Mouse (Mus musculus) embryonic facial prominence, embryonic 13.5 days (tissue): ENCODE measurements around the gene Baiap2l1. TPM values are rescaled to one million over a fixed set of nuclear protein-coding genes. Genes with fewer than 3 reads are reported as not detected.

ENCODE experiments used
- ATAC-seq: fragments of 200-750 bp; cut with Nextera tagmentation; 2 replicates; pipeline ENCODE4 v1.8.0; 2017; ENCODE audit warnings: low read depth; ENCODE audit not compliant: insufficient number of reproducible peaks, insufficient read depth, low FRiP score, low TSS enrichment
- H3K27ac ChIP-seq: fragments of 300-500 bp; sonication (generic); 2 replicates; pipeline ENCODE4 v1.5.1; 2015; ENCODE audit warnings: moderate library complexity, mild to moderate bottlenecking, inconsistent platforms
- H3K27me3 ChIP-seq: fragments of 300-500 bp; sonication (generic); 2 replicates; pipeline ENCODE4 v1.6.1; 2015; ENCODE audit warnings: mild to moderate bottlenecking, inconsistent platforms
- H3K36me3 ChIP-seq: fragments of 300-500 bp; sonication (generic); 2 replicates; pipeline ENCODE4 v1.6.1; 2015; ENCODE audit warnings: mild to moderate bottlenecking, inconsistent platforms
- H3K4me1 ChIP-seq: fragments of 300-500 bp; sonication (generic); 2 replicates; pipeline ENCODE4 v1.6.1; 2015; ENCODE audit warnings: inconsistent platforms
- H3K4me2 ChIP-seq: fragments of 300-500 bp; sonication (generic); 2 replicates; pipeline ENCODE4 v1.6.1; 2015; ENCODE audit warnings: moderate library complexity, mild to moderate bottlenecking, inconsistent platforms
- H3K4me3 ChIP-seq: fragments of 300-500 bp; sonication (generic); 2 replicates; pipeline ENCODE4 v1.5.1; 2015; ENCODE audit warnings: mild to moderate bottlenecking, inconsistent platforms
- H3K9ac ChIP-seq: fragments of 300-500 bp; sonication (generic); 2 replicates; pipeline ENCODE4 v1.6.1; 2015; ENCODE audit warnings: mild to moderate bottlenecking, inconsistent platforms
- H3K9me3 ChIP-seq: fragments of 300-500 bp; sonication (generic); 2 replicates; pipeline ENCODE4 v1.6.1; 2016; ENCODE audit warnings: inconsistent platforms
- WGBS: fragments of 180-500 bp; shearing (Covaris S2); methylation state at CpG from one replicate; pipeline ENCODE4 v1.1.7; 2015; ENCODE audit warnings: mixed read lengths; 5-methylcytosine and 5-hydroxymethylcytosine counted together
- polyA plus RNA-seq: library from polyadenylated mRNA; unstranded; fragments of >200 nt; fragmentation: Nextera tagmentation; extraction: Ambion mirVana; gene quantifications from 2 replicates; pipeline ENCODE4 v1.2.1, GENCODE M21; 2015

The Baiap2l1 gene
- polyA plus RNA-seq, 1 experiment from 2014 or later, result 4.4 TPM

- Histone ChIP-seq H3K4me1 (peaks cover 18% of the 10 kb centered on the region), H3K27me3 (no peaks in the 10 kb centered on the region), H3K9me3 (no peaks in the 10 kb centered on the region), H3K4me2 (no peak within 1 kb of the TSS), H3K36me3 (no peaks in the 10 kb centered on the region), H3K4me3 (no peak within 1 kb of the TSS), H3K27ac (no peak within 1 kb of the TSS), H3K9ac (no peak within 1 kb of the TSS)
- WGBS, result 90% methylated on average over 7 of the region's 7 CpGs
- ATAC-seq, result no peak
Observed at GRCm38 (mm10) chr5:144243901-144244487, 113.9 kb downstream of the Baiap2l1 start, which contains the start of gene Bri3. TSS of gene Bri3 (plus strand) at chr5:144244437.

GRCm38 (mm10) chr5:144238969-144239368 is 118.9 kb downstream of the Baiap2l1 start:
- no peak overlapping the region for H3K4me2 ChIP-seq
- H3K27ac ChIP-seq, result no peak overlapping the region
- no peak overlapping the region for H3K4me3 ChIP-seq
- H3K36me3 ChIP-seq, result no peaks in the 10 kb centered on the region
- H3K4me1 ChIP-seq, result no peaks in the 10 kb centered on the region
- ATAC-seq, result no peak
- no peak overlapping the region for H3K9ac ChIP-seq
- H3K9me3 ChIP-seq, result no peaks in the 10 kb centered on the region
- no peaks in the 10 kb centered on the region for H3K27me3 ChIP-seq
- 66% methylated on average over 1 of the region's 1 CpGs for WGBS

DNA sequence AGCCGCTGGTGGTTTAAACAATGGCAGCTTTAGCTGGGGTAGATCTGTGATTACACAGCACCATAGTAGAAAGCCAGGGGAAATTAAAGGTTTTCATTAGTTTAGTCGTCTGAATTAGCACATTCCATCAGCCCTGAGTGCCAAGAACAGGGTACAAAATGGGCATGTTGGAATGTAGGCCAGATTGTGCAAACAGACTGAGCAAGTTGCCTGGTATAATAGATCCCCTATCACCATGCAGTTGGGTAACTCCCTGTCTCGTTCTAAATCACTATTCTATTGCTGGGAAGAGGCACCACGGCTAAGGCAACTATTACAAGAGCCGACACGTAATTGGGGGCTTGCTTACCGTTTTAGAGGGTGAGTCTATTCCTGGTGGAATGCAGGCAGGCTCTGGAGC is 123.2 kb downstream of the Baiap2l1 start:
- H3K4me3 ChIP-seq, result no peak overlapping the region
- WGBS, result 79% methylated on average over 7 of the region's 7 CpGs
- ATAC-seq, result no peak
- no peaks in the 10 kb centered on the region for H3K27me3 ChIP-seq
- no peak overlapping the region for H3K27ac ChIP-seq
- no peaks in the 10 kb centered on the region for H3K9me3 ChIP-seq
- no peak overlapping the region for H3K9ac ChIP-seq
- H3K4me2 ChIP-seq, result no peak overlapping the region
- H3K36me3 ChIP-seq, result no peaks in the 10 kb centered on the region
- no peaks in the 10 kb centered on the region for H3K4me1 ChIP-seq

GRCm38 (mm10) chr5:144234222-144234621 is 123.7 kb downstream of the Baiap2l1 start:
- Histone ChIP-seq H3K36me3 (no peaks in the 10 kb centered on the region), H3K9ac (no peak overlapping the region), H3K4me1 (no peaks in the 10 kb centered on the region), H3K4me2 (no peak overlapping the region), H3K9me3 (no peaks in the 10 kb centered on the region), H3K27ac (no peak overlapping the region), H3K27me3 (no peaks in the 10 kb centered on the region), H3K4me3 (no peak overlapping the region)
- no peak for ATAC-seq
- 74% methylated on average over 6 of the region's 6 CpGs for WGBS

DNA sequence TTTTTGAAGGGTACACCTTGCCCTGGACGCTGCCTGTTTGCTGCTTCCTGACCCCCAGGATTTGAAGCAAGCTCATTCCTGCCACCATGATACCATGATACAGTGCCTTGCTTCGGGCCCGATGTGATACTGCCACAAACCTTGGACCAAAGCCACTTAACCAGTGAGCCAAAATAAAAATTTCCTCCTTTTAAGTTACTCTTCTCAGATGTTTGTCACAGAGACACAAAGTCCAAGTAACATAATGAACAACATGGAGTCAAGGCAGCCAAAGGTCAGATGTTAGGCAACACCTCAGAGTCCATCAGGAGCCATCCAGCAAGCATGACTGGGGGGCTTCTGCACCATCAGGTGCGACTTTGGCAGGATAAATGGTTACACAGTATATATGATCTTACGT is 125.4 kb downstream of the Baiap2l1 start:
- Histone ChIP-seq H3K9ac (no peak overlapping the region), H3K27ac (no peak overlapping the region), H3K27me3 (no peaks in the 10 kb centered on the region), H3K4me2 (no peak overlapping the region), H3K36me3 (no peaks in the 10 kb centered on the region), H3K9me3 (no peaks in the 10 kb centered on the region), H3K4me1 (no peaks in the 10 kb centered on the region), H3K4me3 (no peak overlapping the region)
- 83% methylated on average over 5 of the region's 5 CpGs for WGBS
- no peak for ATAC-seq

DNA sequence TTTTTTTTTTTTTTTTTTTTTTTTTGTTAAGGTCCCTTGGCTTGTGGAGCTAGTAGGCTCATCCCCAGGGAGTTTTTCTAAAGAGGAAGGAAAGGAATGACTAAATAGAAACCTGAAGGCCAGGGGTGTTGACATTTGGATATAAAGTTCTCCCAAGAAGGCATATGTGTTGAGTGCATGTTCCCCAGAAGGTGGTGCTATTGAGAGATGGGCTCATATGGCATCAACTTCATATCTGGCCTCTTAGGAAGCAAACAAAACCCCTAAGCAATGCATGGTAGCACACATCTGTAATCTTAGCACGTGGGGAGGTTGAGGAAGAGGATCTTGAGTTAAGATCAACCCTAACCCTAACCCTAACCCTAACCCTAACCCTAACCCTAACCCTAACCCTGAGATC is 126.5 kb downstream of the Baiap2l1 start:
- no peaks in the 10 kb centered on the region for H3K27me3 ChIP-seq

DNA sequence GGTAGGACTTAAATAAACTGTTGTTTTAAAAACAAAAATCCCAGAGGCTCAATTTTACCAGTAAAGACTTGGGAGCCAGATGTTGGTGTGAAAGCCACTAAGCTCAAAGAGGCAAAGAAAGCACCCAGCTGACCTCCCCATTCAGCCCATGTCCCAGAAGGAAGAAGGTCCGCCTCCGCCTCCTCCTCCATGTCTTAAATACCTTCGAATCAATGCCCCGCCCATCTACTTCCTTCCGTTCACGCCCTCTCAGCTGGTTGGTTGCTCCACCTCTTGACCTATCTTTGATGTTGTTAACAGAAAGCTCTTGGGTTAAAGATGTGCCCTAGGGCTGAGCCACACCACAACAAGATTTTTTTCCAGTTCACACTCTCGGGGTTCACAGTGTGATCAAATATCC is 127.7 kb downstream of the Baiap2l1 start:
- no peak for ATAC-seq
- no peak overlapping the region for H3K9ac ChIP-seq
- H3K4me1 ChIP-seq, result no peaks in the 10 kb centered on the region
- H3K9me3 ChIP-seq, result no peaks in the 10 kb centered on the region
- H3K36me3 ChIP-seq, result no peaks in the 10 kb centered on the region
- H3K27ac ChIP-seq, result no peak overlapping the region
- H3K27me3 ChIP-seq, result no peaks in the 10 kb centered on the region
- 88% methylated on average over 7 of the region's 7 CpGs for WGBS
- no peak overlapping the region for H3K4me2 ChIP-seq
- no peak overlapping the region for H3K4me3 ChIP-seq

More for the DNA sequence above, 126.5 kb downstream of the Baiap2l1 start:
- Histone ChIP-seq H3K4me2 (no peak overlapping the region), H3K9ac (no peak overlapping the region), H3K36me3 (no peaks in the 10 kb centered on the region), H3K4me3 (no peak overlapping the region), H3K9me3 (no peaks in the 10 kb centered on the region), H3K27ac (no peak overlapping the region), H3K4me1 (no peaks in the 10 kb centered on the region)
- ATAC-seq, result no peak
- WGBS, result 71% methylated on average over 1 of the region's 1 CpGs

DNA sequence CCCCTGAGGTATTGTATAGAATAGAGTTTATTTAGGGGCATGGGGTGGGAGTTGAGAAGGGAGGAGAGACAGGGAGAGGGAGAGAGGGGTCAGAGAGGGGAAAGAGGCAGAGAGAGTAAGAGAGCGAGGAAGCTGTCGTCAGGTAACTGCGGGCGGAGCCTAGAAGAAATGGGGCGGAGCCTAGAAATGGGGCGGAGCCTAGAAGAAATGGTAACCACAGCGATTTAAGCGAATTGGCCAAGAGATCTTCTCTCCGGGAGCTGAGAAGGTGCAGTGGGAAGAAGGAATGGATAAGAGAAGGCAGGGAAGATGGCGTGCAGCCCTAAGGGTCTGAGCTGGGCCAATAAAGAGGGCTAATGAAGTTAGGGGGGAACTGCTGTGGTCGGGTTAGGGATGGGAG is 131.7 kb downstream of the Baiap2l1 start:
- Histone ChIP-seq H3K9ac (no peak overlapping the region), H3K9me3 (no peaks in the 10 kb centered on the region), H3K4me3 (no peak overlapping the region), H3K27me3 (no peaks in the 10 kb centered on the region), H3K27ac (no peak overlapping the region), H3K4me1 (peaks cover 16% of the 10 kb centered on the region), H3K4me2 (no peak overlapping the region), H3K36me3 (no peaks in the 10 kb centered on the region)
- WGBS, result 27% methylated on average over 11 of the region's 11 CpGs
- no peak for ATAC-seq

GRCm38 (mm10) chr5:144223899-144224816 is 133.8 kb downstream of the Baiap2l1 start:
- peak overlapping the region; percentile 85 for H3K9ac ChIP-seq
- 25% methylated on average over 18 of the region's 18 CpGs for WGBS
- peaks cover 18% of the 10 kb centered on the region for H3K4me1 ChIP-seq
- peak overlapping the region; percentile 80 for H3K4me2 ChIP-seq
- ATAC-seq, result no peak
- H3K27me3 ChIP-seq, result no peaks in the 10 kb centered on the region
- H3K36me3 ChIP-seq, result no peaks in the 10 kb centered on the region
- H3K27ac ChIP-seq, result peak overlapping the region; percentile 78
- no peaks in the 10 kb centered on the region for H3K9me3 ChIP-seq
- peak overlapping the region; percentile 78 for H3K4me3 ChIP-seq

- Histone ChIP-seq H3K36me3 (no peaks in the 10 kb centered on the region), H3K9ac (peak within 1 kb of the TSS; percentile 85), H3K4me1 (peaks cover 20% of the 10 kb centered on the region), H3K4me2 (peak within 1 kb of the TSS; percentile 80), H3K4me3 (peak within 1 kb of the TSS; percentile 78), H3K9me3 (no peaks in the 10 kb centered on the region), H3K27ac (peak within 1 kb of the TSS; percentile 78), H3K27me3 (no peaks in the 10 kb centered on the region)
- peak; percentile 90 for ATAC-seq
- WGBS, result under 1% methylated on average over 35 of the region's 37 CpGs
Observed at GRCm38 (mm10) chr5:144223503-144223862, 134.4 kb downstream of the Baiap2l1 start, which contains the start of gene Tecpr1. TSS of gene Tecpr1 (minus strand) at chr5:144223615.

GRCm38 (mm10) chr5:144222811-144223502 is 135.0 kb downstream of the Baiap2l1 start:
- H3K4me1 ChIP-seq, result peaks cover 20% of the 10 kb centered on the region
- H3K9ac ChIP-seq, result peak overlapping the region; percentile 85
- peak; percentile 3; the same call in 1 of the 2 replicates for ATAC-seq
- H3K27me3 ChIP-seq, result no peaks in the 10 kb centered on the region
- H3K36me3 ChIP-seq, result no peaks in the 10 kb centered on the region
- H3K9me3 ChIP-seq, result no peaks in the 10 kb centered on the region
- peak overlapping the region; percentile 78; the same call in 1 of the 2 replicates for H3K27ac ChIP-seq
- H3K4me3 ChIP-seq, result peak overlapping the region; percentile 78
- H3K4me2 ChIP-seq, result peak overlapping the region; percentile 80
- WGBS, result 2% methylated on average over 25 of the region's 25 CpGs
